Mouse (Mus musculus): ENCODE measurements at regions not wholly inside any gene's neighbourhood (a gene's known extent, or its start where the extent isn't known, plus 50 kb on each side); places are given as distances from the start of the nearest gene placed in this dataset.

DNA sequence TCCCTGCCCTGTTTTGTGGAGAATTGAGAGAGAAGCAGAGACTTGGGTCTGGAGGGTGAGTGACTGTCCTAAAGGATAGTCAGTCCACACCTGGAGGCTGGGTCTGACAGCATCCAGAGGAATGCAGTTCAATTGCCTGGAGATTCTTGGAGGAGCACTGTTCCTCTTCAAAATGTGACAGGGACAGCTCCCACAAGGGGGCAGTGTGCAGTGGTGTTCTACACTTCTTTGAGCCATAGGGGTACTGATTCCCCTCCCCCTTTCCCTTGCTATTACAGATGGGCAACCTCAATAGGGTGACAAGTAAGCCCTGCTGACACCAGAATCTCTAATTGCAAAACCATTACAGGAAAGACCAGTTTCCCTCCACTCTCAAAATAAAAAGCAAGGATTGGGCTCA is 63.7 kb upstream of the Gm773 start:
- DNase-seq: no peak

DNA sequence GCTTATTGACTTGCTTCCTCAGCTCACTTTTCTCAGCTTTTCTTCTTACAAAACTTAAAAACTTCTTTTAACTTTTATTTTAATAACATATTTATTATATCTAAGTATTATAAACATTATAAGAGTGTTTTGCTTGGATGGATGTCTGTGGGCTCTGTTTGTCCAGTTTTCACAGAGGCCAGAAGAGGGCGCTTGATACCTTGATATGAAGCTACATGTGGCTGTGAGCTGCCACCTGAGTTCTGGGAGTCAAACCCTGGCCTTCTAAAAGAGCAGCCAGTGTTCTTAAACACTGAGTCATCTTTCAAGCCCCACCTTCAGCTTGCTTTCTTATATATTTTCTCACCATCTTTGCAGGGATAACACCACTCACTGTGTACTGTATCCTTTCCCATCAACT is 61.5 kb upstream of the Gm773 start:
- peak; percentile 5 for DNase-seq

DNA sequence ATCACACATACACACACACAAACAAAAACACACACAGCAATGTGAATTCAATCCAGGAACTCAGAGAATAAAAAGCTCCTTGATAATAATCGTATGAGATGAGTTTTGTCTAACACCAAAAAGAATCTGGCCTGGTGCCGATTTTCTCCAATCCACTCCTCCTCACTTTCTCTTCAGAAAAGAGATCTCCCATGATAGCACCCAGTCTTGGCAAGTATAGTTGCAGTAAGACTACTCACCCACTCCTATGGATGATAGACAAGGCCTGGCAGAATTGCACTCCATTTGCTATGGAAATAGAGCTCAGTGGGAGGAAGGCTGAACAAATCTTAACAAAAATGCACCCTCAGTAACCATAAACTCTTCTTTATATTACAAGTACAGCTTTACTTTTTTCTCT is 57.0 kb upstream of the Gm773 start:
- DNase-seq: peak; percentile 6

Data from layer of hippocampus, adult 9-11 months (tissue).